Mouse (Mus musculus) heart, adult 9 months (tissue): ENCODE measurements around the gene 1700067K01Rik.
"Not testable (repeated sequence)": the region's sequence is repeated elsewhere in the genome, so short reads cannot be mapped to it uniquely, and the experiment has no call there.

Experiments
- DNase-seq, 2 experiments: peaks; one replicate each; pipeline ENCODE4 v3.0.0; 2022; ENCODE audit warnings: low spot score in 2 of 2

1700067K01Rik gene

DNA sequence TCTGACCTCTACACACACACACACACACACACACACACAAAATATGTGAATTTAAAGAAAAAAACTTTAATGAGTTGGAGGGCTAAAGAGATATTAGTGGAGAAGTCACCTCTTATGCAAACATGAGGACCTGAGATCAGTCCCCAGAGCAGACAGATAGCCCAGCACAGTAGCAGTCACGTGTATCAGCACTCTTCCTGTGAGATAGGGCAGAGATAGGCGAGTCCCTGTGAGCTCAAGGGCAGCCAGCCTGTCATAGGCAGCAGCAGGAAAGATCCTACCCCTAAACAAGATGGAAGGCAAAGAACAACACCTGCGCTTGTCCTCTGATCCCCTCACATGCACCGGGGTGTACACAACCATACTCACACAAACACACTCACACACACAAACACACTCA, 18.9 kb upstream of the 1700067K01Rik start:
- DNase-seq: no peak

DNA sequence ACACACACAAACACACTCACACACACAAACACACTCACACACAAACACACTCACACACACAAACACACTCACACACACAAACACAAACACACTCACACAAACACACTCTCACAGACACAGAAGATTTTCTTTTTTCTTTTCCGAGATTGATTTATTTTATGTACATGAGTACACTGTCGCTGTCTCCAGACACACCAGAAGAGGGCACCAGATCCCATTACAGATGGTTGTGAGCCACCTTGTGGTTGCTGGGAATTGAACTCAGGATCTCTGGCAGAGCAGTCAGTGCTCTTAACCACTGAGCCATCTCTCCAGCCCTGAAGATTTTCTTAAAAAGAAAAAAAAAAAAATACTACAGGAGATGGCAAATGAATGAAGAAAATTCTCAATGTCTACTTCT, 18.1 kb upstream of the 1700067K01Rik start:
- DNase-seq: not testable (repeated sequence)

- no peak for DNase-seq
Observed at GRCm38 (mm10) chr8:83989243-83989642, 12.1 kb upstream of the 1700067K01Rik start.

GRCm38 (mm10) chr8:83990170-83990569, 11.1 kb upstream of the 1700067K01Rik start:
- no peak for DNase-seq

GRCm38 (mm10) chr8:83992488-83992887, 8.8 kb upstream of the 1700067K01Rik start:
- DNase-seq: no peak

DNA sequence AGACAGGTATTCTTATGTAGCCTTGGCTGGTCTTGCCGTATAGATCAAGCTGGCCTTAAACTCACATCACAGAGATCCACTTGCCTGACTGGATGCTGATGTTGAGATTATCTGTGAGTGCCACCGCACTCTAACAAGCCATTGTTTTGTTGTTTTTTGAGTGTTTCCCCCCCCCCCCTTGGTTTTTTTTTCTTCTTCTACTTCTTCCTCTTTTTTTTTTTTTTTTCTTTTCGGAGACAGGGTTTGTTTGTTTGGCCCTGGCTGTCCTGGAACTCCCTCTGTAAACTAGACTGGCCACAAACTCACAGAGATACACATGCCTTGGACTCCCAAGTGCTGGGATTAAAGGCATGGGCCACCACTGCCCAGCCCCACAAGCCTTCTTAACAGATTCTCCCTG, 7.3 kb upstream of the 1700067K01Rik start:
- DNase-seq: no peak

DNA sequence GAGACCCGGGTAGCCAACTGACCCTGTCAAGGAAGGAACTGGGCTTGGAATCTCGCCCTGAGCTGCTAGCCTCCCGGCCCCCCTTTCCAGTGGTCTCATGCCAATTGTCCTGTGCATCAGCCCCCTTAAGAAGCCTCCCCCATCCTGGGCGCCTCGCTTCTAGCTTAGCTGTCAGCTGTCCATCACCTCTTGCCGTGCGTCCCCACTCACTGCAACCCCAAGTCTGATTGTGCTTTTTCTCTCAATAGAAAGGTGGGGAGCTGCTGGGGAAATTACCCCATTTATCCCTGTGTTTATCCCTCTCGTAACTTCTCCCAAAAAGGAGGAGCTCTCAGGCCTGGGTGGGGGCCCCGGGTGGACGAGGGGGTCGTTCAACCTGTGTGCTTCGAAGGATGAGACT, 5.3 kb upstream of the 1700067K01Rik start:
- no peak for DNase-seq

DNA sequence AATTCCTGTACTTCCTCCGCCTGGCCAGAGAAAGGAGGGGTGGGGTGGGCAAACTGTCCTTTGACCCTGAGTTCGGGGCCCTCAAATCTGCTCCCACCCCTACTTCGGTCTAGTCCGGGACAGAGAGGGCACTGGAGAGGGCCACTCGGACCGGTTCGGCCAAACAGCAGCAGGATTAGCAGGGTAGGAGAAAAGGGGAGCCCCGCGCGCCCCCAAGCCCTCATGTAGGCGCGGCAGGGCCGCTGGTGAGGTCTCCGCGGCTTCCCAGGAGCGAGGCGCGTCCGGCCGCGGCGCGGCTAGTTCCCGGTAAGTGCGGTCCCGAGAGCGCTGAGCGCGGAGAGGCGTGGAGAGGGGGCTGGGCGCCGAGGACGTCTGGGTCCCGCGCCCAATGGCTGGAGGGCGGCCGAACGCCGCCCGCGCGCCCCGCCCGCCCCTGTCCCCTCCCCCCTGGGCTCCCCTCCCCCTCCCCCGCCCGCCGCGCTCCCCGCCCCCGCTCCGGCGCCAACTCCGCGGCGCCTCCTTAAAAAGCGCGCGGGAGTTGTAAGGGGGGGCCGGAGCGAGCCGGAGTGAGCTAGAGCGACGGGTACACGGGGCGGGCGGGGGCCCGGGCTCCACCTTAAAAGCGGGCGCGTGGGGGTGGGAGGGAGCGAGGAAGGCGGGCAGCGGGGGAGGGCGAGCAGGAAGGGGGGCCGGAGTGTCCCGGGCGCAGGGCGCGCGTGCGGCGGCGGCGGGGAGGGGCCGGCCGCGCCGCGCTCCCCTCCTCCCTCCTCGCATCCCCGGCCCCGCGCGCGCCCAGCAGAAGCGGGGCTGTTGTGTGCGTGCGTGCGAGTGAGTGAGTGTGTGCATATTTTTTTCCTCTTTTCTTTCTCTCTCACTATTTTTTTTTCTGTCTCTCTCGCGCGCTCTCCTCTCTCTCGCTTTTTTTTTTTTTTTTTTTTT, 4.5 kb upstream of the 1700067K01Rik start:
- DNase-seq: peak; percentile 89 to 90

DNA sequence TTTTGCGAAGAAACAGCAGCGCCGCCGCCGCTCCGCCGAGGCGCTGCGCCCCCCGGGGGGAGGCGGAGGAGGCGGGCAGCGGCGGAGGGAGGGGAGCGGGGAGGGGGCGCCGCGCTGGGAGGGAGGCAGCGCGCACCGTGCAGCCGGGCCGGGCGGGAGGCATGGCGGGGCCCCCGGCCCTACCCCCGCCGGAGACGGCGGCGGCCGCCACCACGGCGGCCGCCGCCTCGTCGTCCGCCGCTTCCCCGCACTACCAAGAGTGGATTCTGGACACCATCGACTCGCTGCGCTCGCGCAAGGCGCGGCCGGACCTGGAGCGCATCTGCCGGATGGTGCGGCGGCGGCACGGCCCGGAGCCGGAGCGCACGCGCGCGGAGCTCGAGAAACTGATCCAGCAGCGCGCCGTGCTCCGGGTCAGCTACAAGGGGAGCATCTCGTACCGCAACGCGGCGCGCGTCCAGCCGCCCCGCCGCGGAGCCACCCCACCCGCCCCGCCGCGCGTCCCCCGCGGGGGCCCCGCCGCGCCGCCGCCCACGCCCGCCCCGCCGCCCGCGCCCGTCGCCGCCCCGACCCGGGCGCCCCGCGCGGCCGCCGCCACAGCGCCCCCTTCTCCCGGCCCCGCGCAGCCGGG, 3.7 kb upstream of the 1700067K01Rik start, which contains the start of gene Samd1:
TSS of gene Samd1 (plus strand) at position 162 of the 631 bp plus-strand sequence.
- DNase-seq: no peak

- no peak for DNase-seq
Observed at GRCm38 (mm10) chr8:83998231-83999056, 2.9 kb upstream of the 1700067K01Rik start.

- DNase-seq: no peak
Observed at GRCm38 (mm10) chr8:83999057-83999705, 2.1 kb upstream of the 1700067K01Rik start.

GRCm38 (mm10) chr8:83999825-84000224, 1.5 kb upstream of the 1700067K01Rik start:
- DNase-seq: no peak

DNA sequence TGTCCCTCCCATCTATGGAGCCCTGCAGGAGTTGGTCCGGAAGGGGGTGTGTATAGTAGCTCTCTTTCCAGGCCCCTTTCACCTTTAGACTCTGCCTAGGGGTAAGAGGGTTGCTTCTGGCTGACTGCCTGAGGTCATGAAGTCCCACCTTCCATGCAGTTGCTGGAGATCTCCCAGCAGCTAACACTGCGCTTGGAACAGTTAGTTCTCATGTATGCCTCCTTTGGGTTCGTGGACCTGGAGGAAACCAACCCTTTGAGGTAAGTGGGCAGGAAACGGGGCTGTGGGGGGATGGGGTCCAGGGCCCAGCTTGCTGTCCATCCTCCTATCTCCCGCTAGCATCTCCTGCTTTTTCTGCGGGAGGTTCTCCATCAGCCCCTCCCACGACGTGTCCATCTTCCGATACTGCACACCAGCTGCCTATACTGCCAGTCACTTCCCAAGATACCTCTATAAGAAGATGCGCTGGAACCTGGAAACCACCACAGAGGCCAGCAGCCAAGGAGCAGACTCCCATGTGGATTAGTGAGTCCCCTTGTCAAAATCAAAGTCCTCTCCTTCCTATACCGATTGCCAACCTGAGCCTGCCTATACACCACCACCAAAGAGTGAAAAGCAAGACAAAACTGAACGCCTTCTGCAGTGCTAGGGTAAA, 1.8 kb downstream of the 1700067K01Rik start:
- DNase-seq: no peak

DNA sequence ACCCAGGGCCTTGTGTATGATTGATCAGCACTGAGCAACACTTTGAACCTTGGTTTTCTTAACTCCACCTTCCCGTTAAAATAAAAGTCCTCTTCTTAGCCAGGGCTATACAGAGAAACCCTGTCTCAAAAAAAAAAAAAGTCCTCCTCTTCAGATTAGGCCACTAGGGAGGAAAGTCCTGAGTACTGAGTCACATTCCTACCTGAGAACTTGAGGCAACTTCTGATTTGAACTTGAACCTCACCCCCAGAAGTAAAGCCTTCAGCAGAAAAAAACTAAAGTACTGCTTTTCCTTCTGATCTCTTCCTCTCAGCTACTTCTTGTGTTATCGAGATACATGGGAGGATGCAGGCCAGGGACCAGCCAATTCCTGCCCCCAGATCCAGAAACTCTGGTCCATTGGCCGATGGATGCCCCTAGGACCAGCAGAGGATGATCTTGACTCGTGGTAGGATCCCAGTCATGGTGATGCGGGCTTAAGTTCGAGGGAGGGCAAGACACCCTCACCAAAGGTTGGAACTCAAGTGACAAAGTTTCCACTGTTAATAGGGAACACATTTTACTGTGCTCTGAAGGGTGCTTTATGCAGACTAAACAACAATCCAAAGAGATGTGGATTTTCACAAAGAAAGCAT, 2.4 kb downstream of the 1700067K01Rik start:
- no peak for DNase-seq

DNA sequence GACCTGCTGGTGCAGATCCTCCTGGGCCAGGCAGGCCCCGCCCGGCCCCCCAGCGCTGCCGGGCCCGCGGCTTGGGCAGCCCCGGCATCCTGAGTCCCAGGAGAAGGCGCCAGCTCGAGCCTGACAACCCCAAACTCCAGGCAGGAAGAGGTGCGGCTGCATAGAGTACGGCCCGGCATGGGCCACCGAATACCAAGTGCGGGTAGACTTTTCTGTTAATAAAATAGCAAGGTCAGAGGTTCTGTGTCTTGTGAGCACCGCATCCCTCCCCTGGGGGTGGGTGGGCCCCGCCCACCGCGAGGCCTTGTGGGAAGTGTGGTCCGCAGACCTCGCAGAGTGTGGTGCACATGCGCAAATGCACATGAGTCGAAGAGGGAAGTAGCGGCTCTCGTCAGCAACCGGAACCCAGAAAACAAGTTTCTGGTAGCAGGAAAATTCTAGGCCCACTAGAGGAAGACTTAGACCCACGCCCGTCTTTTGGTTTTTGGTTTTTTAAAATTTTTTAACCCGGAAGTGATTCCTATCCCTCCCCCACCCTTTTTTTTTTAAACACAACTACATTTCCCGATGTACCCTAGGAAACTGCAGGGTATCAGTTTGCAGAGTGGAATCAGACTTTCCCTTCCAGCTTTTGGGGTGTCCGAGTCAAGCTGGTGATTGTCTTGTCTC, 3.4 kb downstream of the 1700067K01Rik start:
- peak; percentile 94 to 95 for DNase-seq

- DNase-seq: not testable (repeated sequence)
Observed at GRCm38 (mm10) chr8:84005502-84005901, 4.2 kb downstream of the 1700067K01Rik start.

DNA sequence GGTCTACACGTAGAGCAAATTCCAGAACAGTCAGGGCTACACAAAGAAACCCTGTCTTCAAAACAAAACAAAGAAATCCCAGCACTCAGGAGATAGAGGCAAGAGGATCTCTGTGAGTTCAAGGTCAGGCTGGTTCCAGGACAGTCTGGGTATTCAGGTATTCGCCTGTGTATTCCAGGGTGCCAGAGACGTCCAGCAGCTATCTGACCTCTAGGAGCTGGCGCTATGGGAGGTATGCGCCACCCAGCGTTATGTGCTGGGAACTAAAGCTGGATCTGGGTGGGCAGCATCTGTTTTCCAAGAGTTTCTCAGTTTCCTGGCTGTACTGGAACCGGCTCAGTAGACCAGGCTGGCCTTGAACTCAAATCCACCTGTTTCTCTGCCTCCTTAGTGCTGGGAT, 7.1 kb downstream of the 1700067K01Rik start:
- DNase-seq: no peak

GRCm38 (mm10) chr8:84009876-84010275, 8.6 kb downstream of the 1700067K01Rik start:
- DNase-seq: peak; percentile 79 to 86

GRCm38 (mm10) chr8:84010625-84011611, 9.6 kb downstream of the 1700067K01Rik start:
- DNase-seq: peak in 1 of 2 experiments; percentile 73
